Mouse (Mus musculus) myocyte (in vitro differentiated cells): ENCODE data around the gene Gcn1l1. TPM values are rescaled to one million over a fixed set of nuclear protein-coding genes. Genes with fewer than 3 reads are reported as not detected.
"Not testable (repeated sequence)": the region's sequence is repeated elsewhere in the genome, so short reads cannot be mapped to it uniquely, and the experiment has no call there.

Experiments used
- H3K27me3 ChIP-seq: one replicate; pipeline ENCODE4 v1.6.1; 2011; ENCODE audit not compliant: control insufficient read depth, insufficient read depth, insufficient read length
- H3K36me3 ChIP-seq: one replicate; pipeline ENCODE4 v1.6.1; 2011; ENCODE audit not compliant: control insufficient read depth, insufficient read depth
- H3K4me2 ChIP-seq: one replicate; pipeline ENCODE4 v1.6.1; 2011; ENCODE audit warnings: low read depth, control low read depth
- H3K4me3 ChIP-seq: one replicate; pipeline ENCODE4 v1.5.1; 2011; ENCODE audit warnings: mild to moderate bottlenecking, control low read depth, moderate library complexity
- H3K79me2 ChIP-seq: one replicate; pipeline ENCODE4 v1.6.1; 2011; ENCODE audit not compliant: control insufficient read depth, insufficient read depth
- H3ac ChIP-seq: one replicate; pipeline ENCODE4 v1.6.1; 2011; ENCODE audit not compliant: control insufficient read depth, insufficient read length
- CEBPB ChIP-seq: IDR thresholded peaks from 2 replicates; pipeline ENCODE4 v1.6.1; 2011; ENCODE audit warnings: mild to moderate bottlenecking, moderate library complexity; ENCODE audit not compliant: poor library complexity, insufficient read depth, severe bottlenecking
- E2F4 ChIP-seq: IDR thresholded peaks from one replicate; pipeline ENCODE4 v1.6.1; 2011; ENCODE audit warnings: mild to moderate bottlenecking, control low read depth, moderate library complexity; ENCODE audit not compliant: insufficient read depth
- MAX ChIP-seq: IDR thresholded peaks from one replicate; pipeline ENCODE4 v1.6.1; 2011; ENCODE audit warnings: low read depth, mild to moderate bottlenecking, control low read depth
- MYOD1 ChIP-seq, 3 experiments: IDR thresholded peaks; one replicate each; pipeline ENCODE4 v1.6.1; 2011; ENCODE audit warnings: control low read depth in 2 of 3, low read depth in 2 of 3, mild to moderate bottlenecking in 2 of 3, moderate library complexity in 1 of 3; ENCODE audit not compliant: insufficient read length in 2 of 3, control insufficient read depth in 1 of 3
- MYOG ChIP-seq, 3 experiments: IDR thresholded peaks; one replicate each; pipeline ENCODE4 v1.6.1; 2011; ENCODE audit warnings: control low read depth in 2 of 3, low read depth in 2 of 3, mild to moderate bottlenecking in 2 of 3; ENCODE audit not compliant: insufficient read length in 2 of 3, control insufficient read depth in 1 of 3, insufficient read depth in 1 of 3
- POLR2A ChIP-seq: IDR thresholded peaks from one replicate; pipeline ENCODE4 v1.6.1; 2011; ENCODE audit warnings: low read depth, mild to moderate bottlenecking, control low read depth, moderate library complexity; ENCODE audit not compliant: insufficient read length
- POLR2AphosphoS2 ChIP-seq: IDR thresholded peaks from one replicate; pipeline ENCODE4 v1.6.1; 2011; ENCODE audit warnings: low read depth, control low read depth; ENCODE audit not compliant: insufficient read length
- REST ChIP-seq: IDR thresholded peaks from one replicate; pipeline ENCODE4 v1.6.1; 2011; ENCODE audit warnings: mild to moderate bottlenecking, control low read depth, moderate library complexity; ENCODE audit not compliant: insufficient read depth, insufficient read length
- SRF ChIP-seq: IDR thresholded peaks from one replicate; pipeline ENCODE4 v1.6.1; 2011; ENCODE audit warnings: low read depth; ENCODE audit not compliant: control insufficient read depth, insufficient read length
- TCF12 ChIP-seq: IDR thresholded peaks from one replicate; pipeline ENCODE4 v1.6.1; 2011; ENCODE audit warnings: mild to moderate bottlenecking, control low read depth; ENCODE audit not compliant: poor library complexity, insufficient read depth, severe bottlenecking
- TCF3 ChIP-seq: IDR thresholded peaks from one replicate; pipeline ENCODE4 v1.6.1; 2011; ENCODE audit warnings: low read depth, control low read depth; ENCODE audit not compliant: insufficient read length
- USF1 ChIP-seq: IDR thresholded peaks from one replicate; pipeline ENCODE4 v1.6.1; 2011; ENCODE audit warnings: low read depth, mild to moderate bottlenecking, control low read depth, moderate library complexity
- polyA plus RNA-seq: library from polyadenylated mRNA; unstranded; fragments of >200 nt; fragmentation: generic; extraction: Trizol; gene quantifications from one replicate; pipeline ENCODE4 v1.2.1, GENCODE M21; 2012; ENCODE audit warnings: missing spikeins

The Gcn1l1 gene
- polyA plus RNA-seq, 1 experiment, result 49.4 TPM

DNA sequence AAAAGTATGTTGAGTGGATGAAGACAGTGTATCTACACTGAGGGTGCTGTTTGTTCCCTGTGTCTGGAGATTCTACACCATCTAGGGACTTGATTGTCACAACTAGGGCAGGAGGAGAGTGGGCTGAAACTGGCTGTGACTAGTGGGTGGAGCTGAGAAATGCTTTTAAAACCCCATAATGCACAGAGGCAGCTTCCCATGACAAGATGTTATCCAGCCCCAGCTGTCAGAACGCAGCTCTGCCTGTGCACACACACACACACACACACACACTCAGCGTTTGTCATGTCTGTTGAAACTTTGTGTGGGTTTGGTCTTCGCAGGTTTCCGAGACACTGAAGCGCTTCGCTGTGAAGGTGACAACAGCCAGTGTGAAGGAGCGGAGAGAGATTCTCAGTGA lies 6.0 kb downstream of the Gcn1l1 start:
- TF ChIP-seq MYOD1 (IDR thresholded peaks at IDR 0.05; ENCODE audit: control insufficient read depth in 1 of 3, insufficient read length in 2 of 3, low read depth in 2 of 3), result no peak
- TF ChIP-seq MYOG (IDR thresholded peaks at IDR 0.05; ENCODE audit: control insufficient read depth in 1 of 3, insufficient read depth in 1 of 3, insufficient read length in 2 of 3, low read depth in 2 of 3), result no peak
- TF ChIP-seq POLR2AphosphoS2, result no peak
- no peak for TF ChIP-seq E2F4
- TF ChIP-seq REST, result no peak
- no peak for TF ChIP-seq POLR2A
- TF ChIP-seq TCF12, result no peak
- TF ChIP-seq USF1, result no peak
- no peak for TF ChIP-seq MAX
- no peak for TF ChIP-seq SRF
- TF ChIP-seq CEBPB, result no peak
- no peak for TF ChIP-seq TCF3
- no peaks in the 10 kb centered on the region for H3K27me3 ChIP-seq
- H3K4me3 ChIP-seq, result no peak overlapping the region
- H3K36me3 ChIP-seq, result peaks cover 17% of the 10 kb centered on the region
- H3K4me2 ChIP-seq, result no peak overlapping the region
- H3K79me2 ChIP-seq, result peaks cover 52% of the 10 kb centered on the region
- H3ac ChIP-seq, result no peak overlapping the region

DNA sequence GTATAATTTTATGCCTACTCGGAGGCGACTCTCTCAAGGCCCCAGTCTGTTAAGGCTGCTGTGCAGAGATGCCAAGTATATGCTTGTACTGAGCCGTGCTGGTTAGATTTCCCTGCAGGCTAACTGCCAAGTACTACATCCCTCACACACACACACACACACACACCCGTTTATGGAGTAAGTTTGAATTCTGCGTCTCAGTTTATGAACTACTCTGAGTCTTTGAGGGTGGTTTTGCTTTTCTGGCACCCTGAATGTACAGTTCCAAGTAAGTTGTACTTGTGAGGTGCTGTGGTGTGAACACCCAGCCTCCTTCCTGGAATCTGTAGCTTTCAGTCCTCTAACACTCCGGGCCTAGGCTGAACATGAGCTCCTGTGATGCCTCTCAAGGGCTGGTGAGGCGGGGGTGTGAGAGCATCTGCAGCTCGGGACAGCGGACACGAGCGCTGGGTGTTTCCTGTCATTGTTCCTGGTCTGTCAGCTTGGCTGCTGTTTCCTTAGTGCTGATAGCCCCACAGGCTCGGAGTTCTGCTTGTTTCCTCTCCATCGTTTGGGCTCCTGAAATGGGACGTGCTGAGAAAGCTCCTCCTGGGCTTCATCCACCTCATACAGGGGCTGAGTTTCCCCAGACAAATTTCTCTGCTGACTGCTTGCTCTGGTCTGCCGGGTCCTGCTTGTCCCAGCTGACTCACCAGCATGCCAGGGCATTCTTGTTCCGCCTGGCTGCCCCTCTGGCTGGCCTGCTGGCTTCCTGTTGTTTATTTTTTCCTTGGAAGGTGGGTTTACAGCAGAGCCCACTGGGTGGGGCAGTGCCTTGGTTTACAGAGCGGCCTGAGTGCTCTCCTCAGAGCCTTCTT lies 7.9 kb downstream of the Gcn1l1 start:
- Histone ChIP-seq H3K79me2 (peaks cover 33% of the 10 kb centered on the region), H3K27me3 (no peaks in the 10 kb centered on the region), H3ac (no peak overlapping the region), H3K36me3 (peaks cover 29% of the 10 kb centered on the region), H3K4me2 (no peak overlapping the region), H3K4me3 (no peak overlapping the region)
- TF ChIP-seq MAX, result no peak
- no peak for TF ChIP-seq POLR2A
- no peak for TF ChIP-seq MYOG (IDR thresholded peaks at IDR 0.05; ENCODE audit: control insufficient read depth in 1 of 3, insufficient read depth in 1 of 3, insufficient read length in 2 of 3, low read depth in 2 of 3)
- TF ChIP-seq USF1, result no peak
- no peak for TF ChIP-seq REST
- TF ChIP-seq TCF12, result no peak
- TF ChIP-seq SRF, result no peak

DNA sequence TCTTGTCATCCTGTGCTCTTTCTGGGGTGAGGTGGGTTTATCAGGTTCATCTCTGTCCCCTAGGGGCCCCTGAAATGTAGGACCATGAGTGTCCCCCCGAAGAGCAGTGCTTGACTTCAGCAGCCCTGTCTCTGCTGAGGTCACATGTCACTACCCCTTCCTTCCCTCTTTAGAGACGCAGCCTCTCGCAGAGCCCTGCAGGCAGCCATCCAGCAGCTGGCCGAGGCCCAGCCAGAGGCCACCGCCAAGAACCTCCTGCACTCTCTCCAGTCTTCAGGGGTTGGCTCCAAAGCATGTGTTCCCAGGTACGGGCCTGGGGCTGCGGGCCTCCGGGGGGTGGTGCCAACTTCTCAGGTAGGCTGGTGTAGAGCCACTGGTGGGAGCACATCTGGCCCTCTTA lies 9.9 kb downstream of the Gcn1l1 start:
- no peaks in the 10 kb centered on the region for H3K27me3 ChIP-seq
- no peak overlapping the region for H3K4me2 ChIP-seq
- peaks cover 13% of the 10 kb centered on the region for H3K79me2 ChIP-seq
- no peak overlapping the region for H3ac ChIP-seq
- TF ChIP-seq REST (no peak), E2F4 (no peak), MAX (no peak), MYOG (IDR thresholded peaks at IDR 0.05; ENCODE audit: control insufficient read depth in 1 of 3, insufficient read depth in 1 of 3, insufficient read length in 2 of 3, low read depth in 2 of 3) (no peak)
- no peak overlapping the region for H3K4me3 ChIP-seq
- peaks cover 29% of the 10 kb centered on the region for H3K36me3 ChIP-seq

DNA sequence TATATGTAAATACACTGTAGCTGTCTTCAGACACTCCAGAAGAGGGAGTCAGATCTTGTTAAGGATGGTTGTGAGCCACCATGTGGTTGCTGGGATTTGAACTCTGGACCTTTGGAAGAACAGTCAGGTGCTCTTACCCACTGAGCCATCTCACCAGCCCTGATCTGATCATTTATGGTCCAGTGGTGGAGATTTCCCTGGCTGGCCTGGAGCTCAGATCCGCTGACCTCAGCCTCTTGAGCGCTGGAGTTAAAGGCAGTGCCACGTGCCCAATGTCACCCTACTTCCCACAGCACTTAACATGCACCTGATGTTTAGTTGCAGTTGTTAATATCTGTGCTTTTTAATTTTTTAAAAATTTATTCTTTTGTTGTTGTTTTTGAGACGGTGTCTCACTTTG lies 12.6 kb downstream of the Gcn1l1 start:
- H3K36me3 ChIP-seq, result peaks cover 32% of the 10 kb centered on the region
- H3K4me3 ChIP-seq, H3ac ChIP-seq, H3K79me2 ChIP-seq, H3K27me3 ChIP-seq, H3K4me2 ChIP-seq: not testable (repeated sequence)

DNA sequence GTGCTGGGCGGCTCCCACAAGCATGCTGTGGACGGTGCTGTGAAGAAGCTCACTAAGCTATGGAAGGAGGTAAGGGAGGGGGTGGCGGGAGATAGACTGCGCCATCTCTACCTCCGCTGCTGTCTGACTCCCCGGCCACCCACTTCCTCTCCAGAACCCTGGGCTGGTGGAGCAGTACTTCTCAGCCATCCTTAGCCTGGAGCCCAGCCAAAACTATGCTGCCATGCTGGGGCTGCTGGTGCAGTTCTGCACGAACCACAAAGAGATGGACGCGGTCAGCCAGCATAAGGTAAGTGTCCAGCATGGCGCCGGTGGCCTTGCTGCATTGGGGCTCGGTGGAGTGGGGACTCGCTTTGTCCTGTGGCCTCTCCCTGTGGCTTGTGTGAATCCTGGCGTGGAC lies 13.9 kb downstream of the Gcn1l1 start:
- no peaks in the 10 kb centered on the region for H3K27me3 ChIP-seq
- no peak overlapping the region for H3K4me2 ChIP-seq
- peaks cover 28% of the 10 kb centered on the region for H3K36me3 ChIP-seq
- H3K4me3 ChIP-seq, result no peak overlapping the region
- peaks cover 7% of the 10 kb centered on the region for H3K79me2 ChIP-seq
- no peak for TF ChIP-seq E2F4
- TF ChIP-seq REST, result no peak
- no peak for TF ChIP-seq TCF3
- TF ChIP-seq MYOG (IDR thresholded peaks at IDR 0.05; ENCODE audit: control insufficient read depth in 1 of 3, insufficient read depth in 1 of 3, insufficient read length in 2 of 3, low read depth in 2 of 3), result no peak
- TF ChIP-seq SRF, result no peak
- no peak overlapping the region for H3ac ChIP-seq

DNA sequence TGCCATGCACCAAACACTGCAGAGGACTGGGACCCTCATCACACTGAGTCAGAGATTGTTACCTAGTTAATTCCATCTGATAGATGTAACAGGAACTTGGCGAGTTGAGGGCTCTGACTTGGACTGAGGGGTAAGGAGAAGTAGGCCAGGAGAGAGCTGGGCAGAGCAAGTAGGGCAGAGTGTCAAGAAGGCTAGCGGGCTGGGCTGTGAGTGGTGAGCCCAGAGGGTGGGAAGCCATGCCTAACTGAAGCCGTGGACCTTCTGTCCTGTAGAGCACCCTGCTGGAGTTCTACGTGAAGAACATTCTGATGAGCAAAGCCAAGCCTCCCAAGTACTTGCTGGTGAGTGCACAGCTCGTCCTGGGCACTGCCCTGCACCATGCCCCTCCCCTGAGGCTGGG lies 14.3 kb downstream of the Gcn1l1 start:
- Histone ChIP-seq H3K4me3 (no peak overlapping the region), H3K36me3 (peaks cover 28% of the 10 kb centered on the region), H3ac (no peak overlapping the region), H3K79me2 (peaks cover 4% of the 10 kb centered on the region), H3K4me2 (no peak overlapping the region), H3K27me3 (no peaks in the 10 kb centered on the region)
- TF ChIP-seq MYOD1 (IDR thresholded peaks at IDR 0.05; ENCODE audit: control insufficient read depth in 1 of 3, insufficient read length in 2 of 3, low read depth in 2 of 3) (no peak), MAX (no peak), TCF3 (no peak), CEBPB (no peak)
